Mouse (Mus musculus) midbrain, embryonic 13.5 days (tissue): ENCODE measurements around the gene Prh1. TPM values are rescaled to one million over a fixed set of nuclear protein-coding genes. Genes with fewer than 3 reads are reported as not detected.
"Not testable (repeated sequence)": the region's sequence is repeated elsewhere in the genome, so short reads cannot be mapped to it uniquely, and the experiment has no call there.

Source experiments
- ATAC-seq: fragments of 200-750 bp; cut with Nextera tagmentation; 2 replicates; pipeline ENCODE4 v1.8.0; 2017; ENCODE audit warnings: mild to moderate bottlenecking, moderate TSS enrichment, moderate library complexity
- H3K27ac ChIP-seq: fragments of 300-500 bp; sonication (generic); 2 replicates; pipeline ENCODE4 v1.5.1; 2015; ENCODE audit warnings: inconsistent platforms, mild to moderate bottlenecking, moderate library complexity
- H3K27me3 ChIP-seq: fragments of 300-500 bp; sonication (generic); 2 replicates; pipeline ENCODE4 v1.6.1; 2015; ENCODE audit warnings: mild to moderate bottlenecking, inconsistent platforms
- H3K36me3 ChIP-seq: fragments of 300-500 bp; sonication (generic); 2 replicates; pipeline ENCODE4 v1.6.1; 2015; ENCODE audit warnings: mild to moderate bottlenecking, inconsistent platforms
- H3K4me1 ChIP-seq: fragments of 300-500 bp; sonication (generic); replicated peaks from 2 replicates; pipeline ENCODE4 v1.6.1; 2015; ENCODE audit warnings: inconsistent platforms
- H3K4me2 ChIP-seq: fragments of 300-500 bp; sonication (generic); replicated peaks from 2 replicates; pipeline ENCODE4 v1.6.1; 2015; ENCODE audit warnings: moderate library complexity, mild to moderate bottlenecking, inconsistent platforms
- H3K4me3 ChIP-seq: fragments of 300-500 bp; sonication (generic); replicated peaks from 2 replicates; pipeline ENCODE4 v1.5.1; 2015; ENCODE audit warnings: mild to moderate bottlenecking, inconsistent platforms
- H3K9ac ChIP-seq: fragments of 300-500 bp; sonication (generic); replicated peaks from 2 replicates; pipeline ENCODE4 v1.6.1; 2015; ENCODE audit warnings: mild to moderate bottlenecking, inconsistent platforms
- H3K9me3 ChIP-seq: fragments of 300-500 bp; sonication (generic); 2 replicates; pipeline ENCODE4 v1.6.1; 2016; ENCODE audit warnings: mild to moderate bottlenecking, inconsistent platforms
- WGBS: fragments of 180-500 bp; shearing (Covaris S2); methylation state at CpG from one replicate; pipeline ENCODE4 v1.1.7; 2015; 5-methylcytosine and 5-hydroxymethylcytosine counted together
- polyA plus RNA-seq: library from polyadenylated mRNA; unstranded; fragments of >200 nt; fragmentation: Nextera tagmentation; extraction: Ambion mirVana; gene quantifications from 2 replicates; pipeline ENCODE4 v1.2.1, GENCODE M21; 2015

Prh1 gene
- not detected in 2 replicates for polyA plus RNA-seq

- WGBS, result 82% methylated on average over 1 of the region's 1 CpGs
- H3K4me2 ChIP-seq, H3K27me3 ChIP-seq, H3K9me3 ChIP-seq, H3K4me3 ChIP-seq, H3K4me1 ChIP-seq, H3K27ac ChIP-seq, ATAC-seq, H3K9ac ChIP-seq, H3K36me3 ChIP-seq: not testable (repeated sequence)
Observed at GRCm38 (mm10) chr6:132569509-132569908, at the start of gene Prh1. TSS of gene Prh1 (plus strand) at chr6:132569809.

- 62% methylated on average over 2 of the region's 2 CpGs for WGBS
- not testable (repeated sequence) for H3K9ac ChIP-seq, H3K36me3 ChIP-seq, H3K4me1 ChIP-seq, H3K27ac ChIP-seq, ATAC-seq, H3K27me3 ChIP-seq, H3K9me3 ChIP-seq, H3K4me3 ChIP-seq, H3K4me2 ChIP-seq
Observed at GRCm38 (mm10) chr6:132595613-132596012, 26.0 kb downstream of the Prh1 start, which contains the start of gene Prp2. TSS of gene Prp2 (plus strand) at chr6:132595913.

Other genes starting within 250 kb of the Prh1 start
- not detected in 2 replicates for gene Gm8882, start 205.7 kb upstream of the Prh1 start, polyA plus RNA-seq
- not detected in 2 replicates for gene Prp2, start 26.1 kb downstream of the Prh1 start, polyA plus RNA-seq
- gene A630073D07Rik, start 81.7 kb downstream of the Prh1 start, polyA plus RNA-seq, result not detected in 2 replicates
- not detected in 2 replicates for gene Tas2r120, start 87.1 kb downstream of the Prh1 start, polyA plus RNA-seq
- gene Tas2r121, start 131.2 kb downstream of the Prh1 start, polyA plus RNA-seq, result not detected in 2 replicates
- not detected in 2 replicates for gene Tas2r122, start 142.1 kb downstream of the Prh1 start, polyA plus RNA-seq
- not detected in 2 replicates for gene Tas2r115, start 168.2 kb downstream of the Prh1 start, polyA plus RNA-seq
- gene Tas2r124, start 184.9 kb downstream of the Prh1 start, polyA plus RNA-seq, result not detected in 2 replicates
- not detected in 2 replicates for gene Tas2r102, start 192.3 kb downstream of the Prh1 start, polyA plus RNA-seq
- not detected in 2 replicates for gene Tas2r136, start 208.4 kb downstream of the Prh1 start, polyA plus RNA-seq
- gene Tas2r117, start 233.0 kb downstream of the Prh1 start, polyA plus RNA-seq, result not detected in 2 replicates